ENCODE assay signal across 16 mouse cellular contexts in genomic region chr15:77891766-77892165, GRCm38 (mm10). TPM values are rescaled to one million over a fixed set of nuclear protein-coding genes. Genes with fewer than 3 reads are reported as not detected.
DNase-seq lines count a peak whose midpoint lies in the region; ATAC-seq and TF ChIP-seq lines count a peak whose summit lies in the region.
"Had no signal": no experiment of that assay in that cellular context is flagged by ENCODE, and none has a peak within 500 bp of the region (broad histone marks: within the 10 kb centered on the region; RNA-seq: fewer than 3 reads in every experiment).

No protein-coding gene starts in this region.

- H3K4me3 ChIP-seq in stomach, embryonic 16.5 days (replicated peaks; ENCODE audit: low read length), result no peak overlapping the region
- H3K4me3 ChIP-seq in stomach, postnatal 0 days (ENCODE audit: low read depth, low read length), result no peak overlapping the region
- no peak overlapping the region for H3K4me3 ChIP-seq in lung, embryonic 15.5 days
- H3K4me3 ChIP-seq in hindbrain, embryonic 11.5 days (ENCODE audit: low read depth, low read length), result no peak overlapping the region
- H3K4me3 ChIP-seq: embryonic facial prominence, embryonic 13.5 days; forebrain, embryonic 15.5 days; limb, embryonic 15.5 days; neural tube, embryonic 13.5 days had no signal

- no peak for ATAC-seq in stomach, embryonic 16.5 days (ENCODE audit: insufficient read depth, low FRiP score)
- ATAC-seq in stomach, postnatal 0 days (ENCODE audit: low FRiP score, low TSS enrichment), result no peak
- ATAC-seq in lung, embryonic 15.5 days (ENCODE audit: borderline replicate concordance, extremely low read depth, low FRiP score, low TSS enrichment), result no peak
- no peak for ATAC-seq in hindbrain, embryonic 11.5 days (ENCODE audit: low FRiP score)
- ATAC-seq: forebrain, embryonic 15.5 days had no signal

- no peak for TF ChIP-seq EP300 in stomach, postnatal 0 days (optimal IDR thresholded peaks at IDR 0.05)

- intact Hi-C loops in gastrocnemius, postnatal 14 days (cut with DNase I; ENCODE audit: low total_unique reads), result no loop called here

- no peak overlapping the region for H3K9ac ChIP-seq in stomach, embryonic 16.5 days (ENCODE audit: low read length)
- no peak overlapping the region for H3K9ac ChIP-seq in stomach, postnatal 0 days (ENCODE audit: low read length)
- H3K9ac ChIP-seq in lung, embryonic 15.5 days, result no peak overlapping the region
- H3K9ac ChIP-seq in hindbrain, embryonic 11.5 days (ENCODE audit: low read depth, low read length), result no peak overlapping the region
- H3K9ac ChIP-seq: embryonic facial prominence, embryonic 13.5 days; forebrain, embryonic 15.5 days; limb, embryonic 15.5 days; neural tube, embryonic 13.5 days had no signal

- H3K27me3 ChIP-seq in stomach, embryonic 16.5 days (ENCODE audit: control insufficient read depth, insufficient read depth, low read length), result no peaks in the 10 kb centered on the region
- H3K27me3 ChIP-seq in stomach, postnatal 0 days (ENCODE audit: control insufficient read depth, insufficient read depth, low read length), result no peaks in the 10 kb centered on the region
- no peaks in the 10 kb centered on the region for H3K27me3 ChIP-seq in lung, embryonic 15.5 days
- no peaks in the 10 kb centered on the region for H3K27me3 ChIP-seq in hindbrain, embryonic 11.5 days (ENCODE audit: control insufficient read depth, insufficient read depth, low read length)
- H3K27me3 ChIP-seq: embryonic facial prominence, embryonic 13.5 days; forebrain, embryonic 15.5 days; limb, embryonic 15.5 days; neural tube, embryonic 13.5 days had no signal

- peak; percentile 10 for DNase-seq in gastrocnemius, postnatal 14 days
- no peak for DNase-seq in gastrocnemius, postnatal 10 days
- no peak for DNase-seq in stomach, postnatal 0 days (ENCODE audit: low spot score)
- no peak for DNase-seq in hindbrain, embryonic 11.5 days (ENCODE audit: low spot score)
- no peak for DNase-seq in urinary bladder, adult 2 months (ENCODE audit: low spot score)
- no peak for DNase-seq in cerebellum, postnatal 10 days
- DNase-seq: adrenal gland, postnatal 10 days; cerebellum, adult 18-20 months; right cerebral cortex, postnatal 4 days had no signal

- H3K9me3 ChIP-seq in stomach, embryonic 16.5 days (replicated peaks; ENCODE audit: control insufficient read depth, low read length), result no peaks in the 10 kb centered on the region
- H3K9me3 ChIP-seq in stomach, postnatal 0 days (ENCODE audit: control insufficient read depth, low read length), result no peaks in the 10 kb centered on the region
- H3K9me3 ChIP-seq in lung, embryonic 15.5 days, result no peaks in the 10 kb centered on the region
- no peaks in the 10 kb centered on the region for H3K9me3 ChIP-seq in hindbrain, embryonic 11.5 days (ENCODE audit: control insufficient read depth, low read length)
- H3K9me3 ChIP-seq: embryonic facial prominence, embryonic 13.5 days; forebrain, embryonic 15.5 days; limb, embryonic 15.5 days; neural tube, embryonic 13.5 days had no signal

- peak overlapping the region; percentile 38; the same call in 1 of the 2 replicates for H3K27ac ChIP-seq in stomach, embryonic 16.5 days (ENCODE audit: low read length)
- no peak overlapping the region for H3K27ac ChIP-seq in stomach, postnatal 0 days (replicated peaks)
- 0 out of 2 replicates have a peak overlapping the region, but pooled peaks have one; percentile 81 for H3K27ac ChIP-seq in lung, embryonic 15.5 days
- H3K27ac ChIP-seq in hindbrain, embryonic 11.5 days (ENCODE audit: low read depth, low read length), result no peak overlapping the region
- H3K27ac ChIP-seq: embryonic facial prominence, embryonic 13.5 days; forebrain, embryonic 15.5 days; limb, embryonic 15.5 days; neural tube, embryonic 13.5 days had no signal

- H3K36me3 ChIP-seq in stomach, embryonic 16.5 days (ENCODE audit: control insufficient read depth, insufficient read depth, low read length), result no peaks in the 10 kb centered on the region
- H3K36me3 ChIP-seq in stomach, postnatal 0 days (ENCODE audit: control insufficient read depth, insufficient read depth, low read length), result no peaks in the 10 kb centered on the region
- H3K36me3 ChIP-seq in lung, embryonic 15.5 days, result no peaks in the 10 kb centered on the region
- H3K36me3 ChIP-seq in hindbrain, embryonic 11.5 days (ENCODE audit: control insufficient read depth, insufficient read depth, low read length), result no peaks in the 10 kb centered on the region
- H3K36me3 ChIP-seq: embryonic facial prominence, embryonic 13.5 days; forebrain, embryonic 15.5 days; limb, embryonic 15.5 days; neural tube, embryonic 13.5 days had no signal

- WGBS in stomach, embryonic 16.5 days, result 69% methylated on average over 8 of the region's 8 CpGs
- WGBS in stomach, postnatal 0 days, result 65% methylated on average over 8 of the region's 8 CpGs
- 59% methylated on average over 8 of the region's 8 CpGs for WGBS in lung, embryonic 15.5 days
- 87% methylated on average over 8 of the region's 8 CpGs for WGBS in hindbrain, embryonic 11.5 days

- H3K4me2 ChIP-seq in stomach, embryonic 16.5 days (ENCODE audit: low read depth, low read length), result no peak overlapping the region
- no peak overlapping the region for H3K4me2 ChIP-seq in stomach, postnatal 0 days (replicated peaks; ENCODE audit: low read depth)
- H3K4me2 ChIP-seq in lung, embryonic 15.5 days, result no peak overlapping the region
- no peak overlapping the region for H3K4me2 ChIP-seq in hindbrain, embryonic 11.5 days (replicated peaks; ENCODE audit: low read depth, low read length)
- H3K4me2 ChIP-seq: embryonic facial prominence, embryonic 13.5 days; forebrain, embryonic 15.5 days; limb, embryonic 15.5 days; midbrain, embryonic 11.5 days; neural tube, embryonic 13.5 days had no signal

- TF ChIP-seq CTCF in stomach, postnatal 0 days (IDR thresholded peaks at IDR 0.05; ENCODE audit: low read depth), result no peak

- H3K4me1 ChIP-seq in stomach, embryonic 16.5 days (ENCODE audit: control insufficient read depth, insufficient read depth, low read length), result 0 out of 2 replicates have a peak, but pooled peaks cover 6% of the 10 kb centered on the region
- H3K4me1 ChIP-seq in stomach, postnatal 0 days (replicated peaks; ENCODE audit: control insufficient read depth, insufficient read depth), result no peaks in the 10 kb centered on the region
- peaks cover 34% of the 10 kb centered on the region for H3K4me1 ChIP-seq in lung, embryonic 15.5 days
- H3K4me1 ChIP-seq in hindbrain, embryonic 11.5 days (replicated peaks; ENCODE audit: control insufficient read depth, insufficient read depth, low read length), result no peaks in the 10 kb centered on the region
- H3K4me1 ChIP-seq: forebrain, embryonic 15.5 days had no signal

RNA-seq across cellular contexts. Expression of gene Txn2, which starts 37.0 kb away (rescaled TPM):
- total RNA-seq in gastrocnemius, postnatal 14 days (2021), result 100 to 1,000 TPM; 221 to 245 TPM
- 100 to 1,000 TPM; 198 to 232 TPM for total RNA-seq in gastrocnemius, postnatal 10 days (2021)
- polyA plus RNA-seq in stomach, embryonic 16.5 days (2015; fragmentation: Nextera tagmentation; extraction: Ambion mirVana), result 232 and 253 TPM in 2 replicates
- 172 and 176 TPM in 2 replicates for polyA plus RNA-seq in stomach, postnatal 0 days (2015; fragmentation: Nextera tagmentation; extraction: Ambion mirVana)
- polyA plus RNA-seq in lung, embryonic 15.5 days (2015; fragmentation: Nextera tagmentation; extraction: Ambion mirVana), result 207 and 211 TPM in 2 replicates
- 251 and 253 TPM in 2 replicates for polyA plus RNA-seq in hindbrain, embryonic 11.5 days (2014; fragmentation: Nextera tagmentation; extraction: Ambion mirVana)
- polyA plus RNA-seq in urinary bladder, adult 2 months (2012; rRNA removed), result 147 and 157 TPM in 2 replicates

RNA-seq across cellular contexts. Expression of gene Myh9, which starts 49.8 kb away (rescaled TPM):
- 100 to 1,000 TPM in 1 of 2 experiments, 10 to 100 TPM in 1; 96.9 to 111 TPM for total RNA-seq in gastrocnemius, postnatal 14 days (2021)
- total RNA-seq in gastrocnemius, postnatal 10 days (2021), result 100 to 1,000 TPM; 117 to 155 TPM
- polyA plus RNA-seq in stomach, embryonic 16.5 days (2015; fragmentation: Nextera tagmentation; extraction: Ambion mirVana), result 54.5 and 63.5 TPM in 2 replicates
- 27.9 and 32.9 TPM in 2 replicates for polyA plus RNA-seq in stomach, postnatal 0 days (2015; fragmentation: Nextera tagmentation; extraction: Ambion mirVana)
- 62.5 and 67.7 TPM in 2 replicates for polyA plus RNA-seq in lung, embryonic 15.5 days (2015; fragmentation: Nextera tagmentation; extraction: Ambion mirVana)
- polyA plus RNA-seq in hindbrain, embryonic 11.5 days (2014; fragmentation: Nextera tagmentation; extraction: Ambion mirVana), result 20.7 and 29.8 TPM in 2 replicates
- polyA plus RNA-seq in urinary bladder, adult 2 months (2012; rRNA removed), result 95.0 and 151 TPM in 2 replicates

Comparison
In these comparisons a context has a peak if more than half of its experiments do, and no peak if none do; other contexts are left out.
1. H3K27ac ChIP-seq: peak in stomach, embryonic 16.5 days (single experiment) and lung, embryonic 15.5 days (single experiment); none in stomach, postnatal 0 days (single experiment) and hindbrain, embryonic 11.5 days (single experiment).